Mouse (Mus musculus): ENCODE results near the gene C6. TPM values are rescaled to one million over a fixed set of nuclear protein-coding genes. Genes with fewer than 3 reads are reported as not detected.

The C6 gene
- polyA plus RNA-seq, 1 experiment from 2014 or later = not detected

GRCm38 (mm10) chr15:4836354-4836753 is 109.4 kb downstream of the C6 start:
- H3K27me3 ChIP-seq (ENCODE audit: control insufficient read depth, insufficient read depth, low read length) = no peaks in the 10 kb centered on the region
- no peaks in the 10 kb centered on the region for H3K36me3 ChIP-seq (ENCODE audit: control insufficient read depth, insufficient read depth, low read length)
- H3K9ac ChIP-seq (ENCODE audit: low read length) = no peak overlapping the region
- no peaks in the 10 kb centered on the region for H3K4me1 ChIP-seq (ENCODE audit: control insufficient read depth in 2 of 2, insufficient read depth in 2 of 2, low read length in 2 of 2)
- no peaks in the 10 kb centered on the region for H3K9me3 ChIP-seq (ENCODE audit: control insufficient read depth, low read length)
- no peak overlapping the region for H3K27ac ChIP-seq (replicated peaks in 1 of 2; ENCODE audit: control insufficient read depth in 1 of 2, insufficient read depth in 1 of 2, low read depth in 2 of 2, low read length in 2 of 2)
- no peak for ATAC-seq (ENCODE audit: insufficient number of reproducible peaks, insufficient read depth, low FRiP score, low read depth)
- 81% methylated on average over 3 of the region's 3 CpGs for WGBS
- no peak overlapping the region for H3K4me2 ChIP-seq (ENCODE audit: low read length)
- no peak overlapping the region for H3K4me3 ChIP-seq (ENCODE audit: control insufficient read depth in 1 of 2, insufficient read depth in 1 of 2, low read depth in 1 of 2, low read length in 2 of 2)

- Histone ChIP-seq H3K4me1 (ENCODE audit: control insufficient read depth in 2 of 2, insufficient read depth in 2 of 2, low read length in 2 of 2) (no peaks in the 10 kb centered on the region), H3K36me3 (ENCODE audit: control insufficient read depth, insufficient read depth, low read length) (no peaks in the 10 kb centered on the region), H3K27me3 (ENCODE audit: control insufficient read depth, insufficient read depth, low read length) (no peaks in the 10 kb centered on the region), H3K27ac (replicated peaks in 1 of 2; ENCODE audit: control insufficient read depth in 1 of 2, insufficient read depth in 1 of 2, low read depth in 2 of 2, low read length in 2 of 2) (no peak overlapping the region), H3K9me3 (ENCODE audit: control insufficient read depth, low read length) (no peaks in the 10 kb centered on the region), H3K4me2 (ENCODE audit: low read length) (no peak overlapping the region), H3K4me3 (ENCODE audit: control insufficient read depth in 1 of 2, insufficient read depth in 1 of 2, low read depth in 1 of 2, low read length in 2 of 2) (no peak overlapping the region), H3K9ac (ENCODE audit: low read length) (no peak overlapping the region)
- no peak for ATAC-seq (ENCODE audit: insufficient number of reproducible peaks, insufficient read depth, low FRiP score, low read depth)
- WGBS = 86% methylated on average over 1 of the region's 1 CpGs
These were observed 123.0 kb downstream of the C6 start for GRCm38 (mm10) chr15:4850015-4850414.

Other genes starting within 250 kb of the C6 start
- not detected in 2 replicates for gene Mroh2b, start 171.6 kb downstream of the C6 start, polyA plus RNA-seq (2014; fragmentation: Nextera tagmentation; extraction: Ambion mirVana)